Mouse (Mus musculus) spleen, adult 12 weeks (tissue): ENCODE data around the gene Lilra5.
"Not testable (repeated sequence)": the region's sequence is repeated elsewhere in the genome, so short reads cannot be mapped to it uniquely, and the experiment has no call there.

Experiments used
- DNase-seq: peaks from one replicate; pipeline ENCODE4 v3.0.0; 2022; ENCODE audit warnings: low spot score

The Lilra5 gene

GRCm38 (mm10) chr7:4237454-4237853 is at the start of gene Lilra5:
Lilra5 (plus strand) TSS chr7:4237754.
- no peak for DNase-seq

- no peak for DNase-seq
Observed at GRCm38 (mm10) chr7:4207126-4207525, 30.4 kb upstream of the Lilra5 start.

- no peak for DNase-seq
Observed at GRCm38 (mm10) chr7:4208626-4209025, 28.9 kb upstream of the Lilra5 start.

GRCm38 (mm10) chr7:4213436-4213835 is 24.1 kb upstream of the Lilra5 start:
- DNase-seq, result not testable (repeated sequence)

GRCm38 (mm10) chr7:4215396-4215795 is 22.2 kb upstream of the Lilra5 start:
- no peak for DNase-seq

- DNase-seq, result no peak
Observed at GRCm38 (mm10) chr7:4215805-4216204, 21.7 kb upstream of the Lilra5 start.

DNA sequence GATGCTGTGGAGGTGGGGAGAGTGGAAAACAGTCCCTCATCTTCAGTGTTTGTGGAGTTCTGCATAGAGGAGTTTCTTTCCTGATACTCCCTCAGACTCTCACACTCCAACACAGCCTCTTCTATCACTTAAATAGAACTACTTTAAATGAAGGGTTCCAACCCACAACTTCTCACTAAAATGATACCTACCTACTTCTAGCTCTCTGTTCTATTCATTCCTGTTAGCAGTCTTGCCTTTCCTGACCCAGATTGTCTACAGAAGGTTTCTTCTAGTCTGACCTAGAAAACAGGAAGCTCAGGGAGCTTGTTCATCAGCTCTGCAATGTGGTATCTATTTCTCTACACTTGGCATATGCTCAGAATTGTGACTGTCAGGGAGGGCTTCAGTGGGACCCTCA is 2.0 kb upstream of the Lilra5 start:
- DNase-seq, result no peak

DNA sequence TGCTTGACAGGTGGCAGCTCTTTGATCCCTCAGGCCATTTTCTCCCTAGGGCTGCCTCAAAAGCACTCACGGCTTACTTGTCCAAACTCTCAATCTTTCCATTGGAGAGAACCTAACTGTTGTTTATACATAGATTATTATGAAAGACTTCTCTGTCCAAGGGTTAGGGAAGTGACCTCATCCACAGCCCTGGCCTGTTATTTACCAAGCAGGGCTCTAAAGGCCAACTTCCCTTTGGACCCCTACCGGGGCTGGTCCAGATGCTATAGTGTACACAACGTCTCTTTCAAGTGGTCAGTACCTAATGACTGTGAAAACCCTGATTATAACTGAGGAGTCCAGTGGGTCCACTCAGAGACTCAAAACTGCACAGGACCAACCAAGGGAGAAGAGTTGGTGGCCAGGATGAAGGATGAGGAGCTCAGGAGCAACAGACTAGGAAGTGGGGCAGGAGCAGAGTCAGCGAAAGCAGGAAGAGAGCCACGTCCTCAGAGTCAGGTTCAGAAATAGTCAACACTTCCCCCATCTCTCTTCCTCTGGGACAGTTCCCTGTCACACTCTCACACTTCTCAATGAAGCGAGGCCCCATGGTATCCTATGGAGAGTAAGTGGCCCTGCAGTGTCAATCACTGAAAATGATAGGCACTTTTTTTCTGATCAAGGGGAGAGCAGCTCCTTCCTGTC is 1.6 kb downstream of the Lilra5 start:
- no peak for DNase-seq

GRCm38 (mm10) chr7:4251211-4251610 is 13.7 kb downstream of the Lilra5 start:
- not testable (repeated sequence) for DNase-seq

DNA sequence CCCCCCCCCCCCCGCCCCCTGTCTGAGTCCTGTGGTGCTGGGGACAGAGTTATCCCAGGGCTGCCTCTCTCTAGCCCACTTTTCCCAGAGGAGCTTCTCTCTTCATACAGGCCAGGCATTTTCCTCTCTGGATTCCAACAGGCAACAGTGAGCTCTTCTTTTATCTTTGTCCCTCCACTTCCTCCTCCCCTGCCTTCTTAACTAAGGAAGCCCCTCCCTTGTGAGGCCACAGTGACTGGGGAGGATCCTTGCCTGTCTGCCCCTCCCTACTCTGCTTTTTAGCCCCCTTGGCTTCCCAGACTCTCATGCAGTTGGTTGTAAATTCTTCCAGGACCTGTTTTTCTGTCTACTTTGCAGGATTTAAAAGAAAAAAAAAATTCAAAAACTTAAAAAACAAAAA is 18.5 kb downstream of the Lilra5 start:
- DNase-seq, result not testable (repeated sequence)

DNA sequence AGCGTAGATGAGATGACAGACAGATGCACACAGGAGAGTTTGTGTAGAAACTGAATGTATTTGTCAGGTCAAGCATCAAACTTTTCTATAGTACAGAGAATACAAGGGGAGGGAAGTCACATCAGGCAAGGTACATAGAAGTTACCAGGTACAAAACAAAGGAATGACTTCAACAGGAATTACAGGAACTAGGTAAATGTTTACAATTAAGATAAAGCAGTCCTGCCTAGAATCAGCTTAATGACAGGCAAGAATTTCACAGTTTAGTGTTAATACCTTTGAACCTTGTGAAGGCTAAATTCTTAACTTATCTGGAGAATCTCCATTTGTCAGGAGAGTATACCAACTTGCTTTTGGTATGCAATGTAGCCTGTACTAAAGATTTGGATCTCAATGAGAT is 23.0 kb downstream of the Lilra5 start:
- DNase-seq, result not testable (repeated sequence)

- not testable (repeated sequence) for DNase-seq
Observed at GRCm38 (mm10) chr7:4272106-4272505, 34.6 kb downstream of the Lilra5 start.

GRCm38 (mm10) chr7:4273874-4274273 is 36.3 kb downstream of the Lilra5 start:
- not testable (repeated sequence) for DNase-seq

DNA sequence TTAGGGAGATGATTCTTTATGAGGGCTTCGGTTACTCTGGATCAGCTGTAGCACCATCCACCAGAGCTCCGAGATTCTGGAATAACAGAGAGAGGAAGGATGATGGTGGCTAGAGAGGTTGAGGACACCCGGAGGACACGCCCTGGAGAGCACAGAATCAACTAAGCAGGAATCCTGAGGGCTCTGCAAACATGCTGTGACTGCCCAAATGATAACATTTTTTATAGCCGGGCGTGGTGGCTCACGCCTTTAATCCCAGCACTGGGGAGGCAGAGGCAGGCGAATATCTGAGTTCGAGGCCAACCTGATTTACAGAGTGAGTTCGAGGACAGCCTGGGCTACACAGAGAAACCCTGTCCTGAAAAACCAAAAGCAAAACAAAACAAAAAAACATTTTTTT is 37.9 kb downstream of the Lilra5 start:
- not testable (repeated sequence) for DNase-seq

- no peak for DNase-seq
Observed at GRCm38 (mm10) chr7:4292638-4293037, 55.1 kb downstream of the Lilra5 start.
